Mouse (Mus musculus) spleen, adult 18-20 months (tissue): ENCODE measurements around the gene Slc9a3r2.
"Not testable (repeated sequence)": the region's sequence is repeated elsewhere in the genome, so short reads cannot be mapped to it uniquely, and the experiment has no call there.

Experiments used
- DNase-seq, 2 experiments: peaks; one replicate each; pipeline ENCODE4 v3.0.0; 2022; ENCODE audit warnings: mixed read lengths in 2 of 2

The Slc9a3r2 gene

GRCm38 (mm10) chr17:24650070-24650616, at the start of gene Slc9a3r2:
Gene Slc9a3r2, minus strand, starts transcription at chr17:24650327.
- no peak for DNase-seq

- no peak for DNase-seq
Observed at GRCm38 (mm10) chr17:24699473-24699872, 49.3 kb upstream of the Slc9a3r2 start.

- DNase-seq, result no peak
Observed at GRCm38 (mm10) chr17:24698715-24699114, 48.6 kb upstream of the Slc9a3r2 start.

GRCm38 (mm10) chr17:24697985-24698384, 47.9 kb upstream of the Slc9a3r2 start:
- DNase-seq, result no peak

- peak; percentile 81 to 85 for DNase-seq
Observed at GRCm38 (mm10) chr17:24696011-24696697, 46.0 kb upstream of the Slc9a3r2 start, which contains the start of the genes Gfer and Noxo1. Gene Gfer, minus strand, starts transcription at chr17:24696156. Gene Noxo1, plus strand, starts transcription at chr17:24696234.

GRCm38 (mm10) chr17:24695326-24696010, 45.3 kb upstream of the Slc9a3r2 start:
- no peak for DNase-seq

- DNase-seq, result no peak
Observed at GRCm38 (mm10) chr17:24692385-24692784, 42.3 kb upstream of the Slc9a3r2 start.

GRCm38 (mm10) chr17:24689251-24690081, 39.3 kb upstream of the Slc9a3r2 start, which contains the start of gene Syngr3:
Gene Syngr3, minus strand, starts transcription at chr17:24689955.
- no peak for DNase-seq

- no peak for DNase-seq
Observed at GRCm38 (mm10) chr17:24687599-24687998, 37.5 kb upstream of the Slc9a3r2 start.

GRCm38 (mm10) chr17:24687146-24687595, 37.0 kb upstream of the Slc9a3r2 start:
- DNase-seq, result peak; percentile 43 to 65

GRCm38 (mm10) chr17:24686514-24686913, 36.4 kb upstream of the Slc9a3r2 start:
- DNase-seq, result peak in 1 of 2 experiments; percentile 47

- DNase-seq, result no peak
Observed at GRCm38 (mm10) chr17:24677500-24678080, 27.5 kb upstream of the Slc9a3r2 start.

- no peak for DNase-seq
Observed at GRCm38 (mm10) chr17:24676877-24677276, 26.8 kb upstream of the Slc9a3r2 start.

- DNase-seq, result peak in 1 of 2 experiments; percentile 70
Observed at GRCm38 (mm10) chr17:24676187-24676586, 26.1 kb upstream of the Slc9a3r2 start.

GRCm38 (mm10) chr17:24674277-24674676, 24.1 kb upstream of the Slc9a3r2 start:
- no peak for DNase-seq

GRCm38 (mm10) chr17:24672141-24672540, 22.0 kb upstream of the Slc9a3r2 start:
- DNase-seq, result no peak

GRCm38 (mm10) chr17:24671346-24671745, 21.2 kb upstream of the Slc9a3r2 start:
- no peak for DNase-seq

GRCm38 (mm10) chr17:24670246-24670844, 20.2 kb upstream of the Slc9a3r2 start:
- DNase-seq, result no peak

- DNase-seq, result peak; percentile 89 to 96
Observed at GRCm38 (mm10) chr17:24669545-24670245, 19.6 kb upstream of the Slc9a3r2 start, which contains the start of gene Zfp598. Gene Zfp598, plus strand, starts transcription at chr17:24669687.

GRCm38 (mm10) chr17:24669214-24669544, 19.1 kb upstream of the Slc9a3r2 start:
- not testable (repeated sequence) for DNase-seq

GRCm38 (mm10) chr17:24667416-24667815, 17.3 kb upstream of the Slc9a3r2 start:
- DNase-seq, result peak; percentile 34 to 57
